Mouse (Mus musculus): ENCODE measurements around the gene Mipep. TPM values are rescaled to one million over a fixed set of nuclear protein-coding genes. Genes with fewer than 3 reads are reported as not detected.
A peak's percentile ranks its signal among the peaks of the same experiment; 100 is the strongest.

Mipep gene
- total RNA-seq (2021): 10 to 100 TPM; 24.5 to 26.4 TPM
- long read RNA-seq, experiment 1, transcript Mipep-201 (19 exons, 3,015 nt): major isoform, 59 of 66 reads
- long read RNA-seq, experiment 1, partial matches to known transcripts: 2 of 66 reads
- long read RNA-seq, experiment 1, other reads (novel, unspliced or antisense): 5 of 66 reads
- long read RNA-seq, experiment 2, transcript Mipep-201 (19 exons, 3,015 nt): major isoform, 64 of 70 reads
- long read RNA-seq, experiment 2, partial matches to known transcripts: 3 of 70 reads
- long read RNA-seq, experiment 2, other reads (novel, unspliced or antisense): 3 of 70 reads

DNA sequence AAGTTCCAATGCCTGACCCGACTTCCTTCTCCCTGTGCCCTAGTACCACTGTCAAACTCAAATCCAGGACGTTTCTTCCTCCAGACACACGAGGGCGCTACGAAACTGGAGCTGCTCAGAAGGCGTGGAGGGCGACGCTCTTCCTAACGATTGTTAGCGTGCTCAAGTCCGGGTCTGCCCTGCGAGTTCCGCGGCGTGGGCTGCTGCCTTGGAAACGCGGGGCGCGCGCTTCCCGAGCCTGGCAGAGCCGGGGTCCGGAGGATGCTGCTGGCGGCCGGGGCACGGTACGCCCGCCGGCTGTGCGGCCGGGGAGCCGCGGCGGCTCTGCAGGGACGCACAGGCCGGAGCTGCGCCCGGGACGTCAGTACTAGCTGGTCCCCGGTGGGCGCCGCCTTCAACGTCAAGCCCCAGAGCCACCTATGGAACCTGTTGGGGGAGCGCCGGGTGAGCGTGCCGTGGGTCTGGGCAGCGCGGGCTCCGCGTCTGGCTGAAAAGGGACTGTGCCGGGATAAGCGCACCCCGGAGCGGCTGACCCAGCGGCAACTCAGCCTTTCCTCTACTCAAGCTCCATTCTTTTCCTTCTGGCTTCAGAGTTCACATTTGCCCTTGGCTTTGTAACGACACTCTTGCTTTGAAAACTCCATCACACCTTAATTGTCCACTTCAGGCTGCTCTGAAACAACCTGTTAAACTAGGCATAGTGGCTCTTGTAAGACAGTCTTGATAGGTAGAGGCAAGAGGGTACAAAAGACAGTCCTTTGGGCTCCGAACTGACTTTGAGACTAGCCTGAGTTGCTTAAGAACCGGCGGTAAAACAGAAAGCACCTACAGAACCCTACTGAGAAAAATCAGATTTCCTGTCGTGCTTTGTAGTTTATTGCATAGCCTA, at the start of gene Mipep:
Gene Mipep, plus strand, starts transcription at position 147 of the 889 bp plus-strand sequence.
- DNase-seq: peak; percentile 72

DNA sequence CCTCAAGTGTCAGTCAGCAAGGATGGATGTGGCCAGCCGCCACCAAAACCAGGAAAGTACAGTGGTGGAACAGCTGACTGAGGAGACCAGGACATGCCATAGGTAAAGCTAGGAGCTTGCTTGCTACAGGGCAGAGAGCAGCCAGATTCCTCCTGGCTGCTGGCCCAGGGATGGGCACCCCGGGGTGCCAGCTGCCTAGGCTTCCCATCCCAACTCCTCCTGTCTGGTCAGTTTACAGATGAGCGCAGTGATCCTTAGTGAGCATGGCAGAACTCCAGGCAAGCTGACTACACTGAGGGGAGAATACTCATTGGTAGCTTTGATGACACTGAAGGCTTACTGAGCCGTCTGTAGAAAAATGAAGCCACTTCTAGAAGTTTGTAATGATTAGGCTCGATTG, 49.2 kb upstream of the Mipep start:
- no peak for DNase-seq

GRCm38 (mm10) chr14:60735848-60736547, 48.4 kb upstream of the Mipep start:
- DNase-seq: no peak

GRCm38 (mm10) chr14:60736591-60737192, 47.7 kb upstream of the Mipep start:
- no peak for DNase-seq

DNA sequence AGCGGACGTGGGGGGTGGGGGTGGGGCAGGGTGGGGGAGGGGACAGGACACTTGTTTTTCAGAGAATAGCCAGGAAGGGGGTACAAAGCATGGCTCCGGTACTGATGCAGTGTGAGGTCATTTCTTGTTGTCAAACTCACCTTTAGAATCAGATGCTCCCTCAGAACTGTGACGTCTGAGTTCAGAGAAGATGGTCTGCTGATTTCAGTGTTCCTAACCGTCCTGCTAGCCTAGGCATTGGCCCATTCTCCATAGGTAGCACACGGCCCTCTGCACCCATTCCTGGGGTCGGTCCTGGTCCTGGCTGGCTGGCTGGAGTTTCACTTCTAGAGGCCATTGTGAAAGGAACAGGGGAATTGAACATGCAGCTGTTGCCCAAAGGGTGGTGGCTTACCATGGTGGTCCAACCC, 47.2 kb upstream of the Mipep start:
- DNase-seq: no peak

- no peak for DNase-seq
These were observed 45.9 kb upstream of the Mipep start for GRCm38 (mm10) chr14:60738434-60738938.

DNA sequence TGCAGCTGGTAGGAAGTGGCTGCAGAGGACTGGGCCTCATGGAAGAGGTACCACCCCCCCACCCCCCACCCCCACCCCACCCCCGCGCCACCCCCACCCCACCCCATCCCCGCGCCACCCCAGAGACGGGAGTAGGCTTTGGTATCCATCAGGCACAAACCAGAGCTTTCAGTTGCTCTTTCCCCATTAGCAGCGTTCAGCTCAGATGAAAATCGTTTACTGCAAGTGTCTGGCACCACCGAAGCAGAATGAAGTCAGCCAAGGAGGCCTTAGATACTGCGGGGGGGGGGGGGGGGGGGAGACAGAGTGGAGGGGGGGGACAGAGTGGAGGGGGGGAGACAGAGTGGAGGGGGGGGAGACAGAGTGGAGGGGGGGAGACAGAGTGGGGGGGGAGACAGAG, 45.2 kb upstream of the Mipep start:
- no peak for DNase-seq

- no peak for DNase-seq
These were observed 44.8 kb upstream of the Mipep start for GRCm38 (mm10) chr14:60739616-60740015.

DNA sequence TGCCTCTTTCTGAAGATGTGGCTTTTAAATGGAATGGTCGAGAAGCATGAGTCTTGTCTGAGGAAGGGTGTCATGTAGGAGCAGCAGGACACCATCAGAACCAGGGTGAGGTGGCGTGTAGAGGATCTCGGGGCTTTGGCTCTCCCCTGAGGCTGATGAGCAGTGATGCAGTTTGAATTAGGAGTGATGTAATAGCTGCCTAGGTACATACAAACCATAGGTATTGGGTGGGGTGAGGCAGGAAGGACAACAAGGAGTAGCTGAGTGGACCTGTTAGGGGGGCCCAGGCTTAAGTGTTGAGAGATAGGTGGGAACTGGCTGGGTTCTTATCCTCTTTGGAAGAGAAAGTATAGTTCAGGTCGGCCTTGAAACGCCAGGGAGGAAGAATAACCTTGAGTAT, 43.9 kb upstream of the Mipep start:
- no peak for DNase-seq

DNA sequence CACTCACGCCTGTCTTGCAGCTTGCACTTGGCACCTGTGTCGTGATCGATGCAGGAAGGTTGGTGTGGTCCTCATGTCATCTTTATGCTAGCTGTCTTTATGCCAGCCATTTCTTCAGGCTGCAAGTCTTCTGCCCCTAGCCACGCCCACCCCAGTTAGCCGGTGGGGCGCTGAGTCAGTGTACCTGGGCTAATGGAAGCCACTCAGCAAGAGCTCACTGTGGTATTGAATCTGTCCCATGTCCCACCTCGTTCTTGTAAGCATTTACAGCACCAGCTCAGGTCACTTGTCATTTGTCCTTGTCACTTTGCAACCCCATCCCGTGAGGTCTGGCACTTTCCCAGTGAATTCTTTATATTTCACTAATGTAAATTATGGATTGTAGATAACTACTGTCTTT, 43.3 kb upstream of the Mipep start:
- DNase-seq: no peak

GRCm38 (mm10) chr14:60741490-60741981, 42.8 kb upstream of the Mipep start:
- DNase-seq: peak; percentile 55

GRCm38 (mm10) chr14:60743681-60744080, 40.7 kb upstream of the Mipep start:
- no peak for DNase-seq

- no peak for DNase-seq
These were observed 39.2 kb upstream of the Mipep start for GRCm38 (mm10) chr14:60745201-60745600.

- no peak for DNase-seq
These were observed 38.2 kb upstream of the Mipep start for GRCm38 (mm10) chr14:60746141-60746540.

DNA sequence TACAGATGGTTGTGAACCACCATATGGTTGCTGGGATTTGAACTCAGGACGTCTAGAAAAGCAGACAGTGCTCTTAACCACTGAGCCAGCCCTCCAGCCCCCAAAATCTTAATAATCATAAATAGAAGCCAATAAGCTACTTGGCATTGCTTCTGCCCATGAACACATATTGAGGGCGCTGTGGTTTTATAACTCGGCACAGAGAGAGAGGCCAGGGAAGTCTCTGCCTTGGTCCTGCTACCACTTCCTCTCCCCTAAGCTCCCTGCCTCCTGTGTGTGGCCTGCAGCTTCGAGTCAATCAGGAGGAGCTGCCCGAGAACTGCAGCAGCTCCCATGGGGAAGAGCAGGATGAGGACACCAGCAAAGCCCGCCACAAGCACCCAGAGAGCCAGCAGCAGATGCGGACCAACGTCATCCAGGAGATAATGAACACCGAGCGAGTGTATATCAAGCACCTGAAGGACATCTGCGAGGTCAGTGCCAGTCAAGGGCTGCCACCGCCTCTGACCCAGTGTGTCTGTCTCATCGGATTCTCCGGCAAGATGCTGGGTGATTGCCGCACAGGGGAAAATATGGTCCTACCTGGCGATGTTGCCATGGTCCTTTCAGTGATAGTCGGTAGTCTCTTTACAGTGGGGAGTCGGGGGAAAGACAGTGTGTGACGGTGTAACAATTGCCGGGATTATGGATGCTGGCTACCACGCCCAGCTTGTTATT, 37.1 kb upstream of the Mipep start:
- DNase-seq: no peak

GRCm38 (mm10) chr14:60749880-60750279, 34.5 kb upstream of the Mipep start:
- no peak for DNase-seq

DNA sequence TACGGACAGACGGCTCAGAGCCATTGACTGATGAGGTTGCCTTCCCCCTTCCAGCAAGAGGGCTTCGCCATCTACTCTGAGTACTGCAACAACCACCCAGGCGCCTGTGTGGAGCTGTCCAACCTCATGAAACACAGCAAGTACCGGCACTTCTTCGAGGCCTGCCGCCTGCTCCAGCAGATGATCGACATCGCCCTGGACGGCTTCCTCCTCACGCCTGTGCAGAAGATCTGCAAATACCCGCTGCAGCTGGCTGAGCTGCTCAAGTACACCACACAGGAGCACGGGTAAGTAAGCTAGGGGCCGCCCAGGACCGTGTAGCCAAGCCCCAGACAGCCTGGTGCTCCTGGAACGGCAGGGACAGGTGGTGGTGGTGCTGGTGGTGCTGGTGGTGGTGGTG, 32.8 kb upstream of the Mipep start:
- DNase-seq: no peak

GRCm38 (mm10) chr14:60752892-60753800, 31.2 kb upstream of the Mipep start:
- DNase-seq: no peak

GRCm38 (mm10) chr14:60753801-60754126, 30.6 kb upstream of the Mipep start:
- no peak for DNase-seq

- no peak for DNase-seq
These were observed 29.7 kb upstream of the Mipep start for GRCm38 (mm10) chr14:60754656-60755055.

Data from gastrocnemius, postnatal 10 days (tissue).